Mouse (Mus musculus) bone marrow, adult 2 months (tissue): ENCODE measurements around the gene Parm1.

Experiments
- CTCF ChIP-seq: fragments of 200-500 bp; IDR thresholded peaks from 2 replicates; pipeline ENCODE4 v1.5.1; 2011; ENCODE audit warnings: low read length, control low read depth; ENCODE audit not compliant: control insufficient read depth, insufficient read depth
- POLR2A ChIP-seq: fragments of 200-500 bp; IDR thresholded peaks from 2 replicates; pipeline ENCODE4 v1.6.1; 2011; ENCODE audit warnings: low read depth, mild to moderate bottlenecking, control low read depth, low read length, borderline replicate concordance; ENCODE audit not compliant: control insufficient read depth

DNA sequence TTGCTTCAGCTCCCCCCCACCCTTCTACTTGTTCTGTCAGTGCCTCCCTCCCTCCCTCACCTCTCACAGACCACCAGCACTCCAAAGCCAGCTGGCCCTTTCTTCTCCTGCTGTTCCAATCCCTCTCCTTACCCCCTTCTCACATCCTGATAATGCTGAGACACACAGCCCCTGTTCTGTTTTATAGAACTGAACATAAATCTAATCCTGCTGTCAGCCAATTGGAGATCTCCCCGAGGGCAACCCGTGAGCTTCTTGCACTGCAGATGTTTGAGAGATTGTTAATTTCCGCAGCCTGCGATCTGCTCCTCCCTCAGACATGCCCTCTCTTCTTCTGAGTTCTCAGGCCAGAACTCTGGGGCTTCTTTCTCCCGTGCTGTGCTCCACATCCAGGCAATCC lies 79.8 kb downstream of the Parm1 start:
- TF ChIP-seq POLR2A (no peak), CTCF (no peak)
